15 mouse cellular contexts compared by ENCODE assay signal in genomic region chr2:168581207-168581854, GRCm38 (mm10). TPM values are rescaled to one million over a fixed set of nuclear protein-coding genes. Genes with fewer than 3 reads are reported as not detected.
DNase-seq lines count a peak whose midpoint lies in the region; ATAC-seq and TF ChIP-seq lines count a peak whose summit lies in the region.
"Had no signal": no experiment of that assay in that cellular context is flagged by ENCODE, and none has a peak within 500 bp of the region (broad histone marks: within the 10 kb centered on the region; RNA-seq: fewer than 3 reads in every experiment).

No protein-coding gene starts in this region.

- 37% methylated on average over 6 of the region's 6 CpGs for WGBS in heart, embryonic 10.5 days
- 35% methylated on average over 6 of the region's 6 CpGs for WGBS in kidney, postnatal 0 days
- 32% methylated on average over 6 of the region's 6 CpGs for WGBS in embryonic facial prominence, embryonic 14.5 days
- 13% methylated on average over 6 of the region's 6 CpGs for WGBS in limb, embryonic 14.5 days

- intact Hi-C loops in heart, postnatal 36 days (cut with DNase I): no loop called here

- TF ChIP-seq POLR2A in limb, embryonic 14.5 days (IDR thresholded peaks at IDR 0.05; ENCODE audit: borderline replicate concordance, extremely low read depth, insufficient read depth, insufficient read length): no peak

- no peaks in the 10 kb centered on the region for H3K36me3 ChIP-seq in heart, embryonic 10.5 days
- no peaks in the 10 kb centered on the region for H3K36me3 ChIP-seq in kidney, postnatal 0 days (ENCODE audit: insufficient read depth, low read length)
- H3K36me3 ChIP-seq in embryonic facial prominence, embryonic 14.5 days (ENCODE audit: control insufficient read depth, insufficient read depth, low read length): no peaks in the 10 kb centered on the region
- no peaks in the 10 kb centered on the region for H3K36me3 ChIP-seq in limb, embryonic 14.5 days (ENCODE audit: control insufficient read depth, insufficient read depth, low read length)
- H3K36me3 ChIP-seq: liver, embryonic 15.5 days; neural tube, embryonic 15.5 days had no signal

- no peak overlapping the region for H3K4me3 ChIP-seq in heart, embryonic 10.5 days
- no peak overlapping the region for H3K4me3 ChIP-seq in kidney, postnatal 0 days (replicated peaks; ENCODE audit: low read depth, low read length)
- no peak overlapping the region for H3K4me3 ChIP-seq in embryonic facial prominence, embryonic 14.5 days (ENCODE audit: low read depth, low read length)
- H3K4me3 ChIP-seq in limb, embryonic 14.5 days (replicated peaks; ENCODE audit: low read length): no peak overlapping the region
- H3K4me3 ChIP-seq: liver, embryonic 15.5 days; neural tube, embryonic 15.5 days had no signal

- H3K27me3 ChIP-seq in heart, embryonic 10.5 days (ENCODE audit: insufficient read depth, poor library complexity, severe bottlenecking): peaks cover 19% of the 10 kb centered on the region; the same call in 1 of the 2 replicates
- no peaks in the 10 kb centered on the region for H3K27me3 ChIP-seq in kidney, postnatal 0 days (ENCODE audit: insufficient read depth, low read length)
- no peaks in the 10 kb centered on the region for H3K27me3 ChIP-seq in embryonic facial prominence, embryonic 14.5 days (replicated peaks; ENCODE audit: control insufficient read depth, insufficient read depth, low read length)
- no peaks in the 10 kb centered on the region for H3K27me3 ChIP-seq in limb, embryonic 14.5 days (ENCODE audit: control insufficient read depth, insufficient read depth, low read length)

- ATAC-seq in kidney, postnatal 0 days (replicated peaks; ENCODE audit: low FRiP score, low read depth): no peak
- ATAC-seq in embryonic facial prominence, embryonic 14.5 days (ENCODE audit: low read depth): no peak
- ATAC-seq in limb, embryonic 14.5 days (ENCODE audit: low FRiP score, low read depth): peak; percentile 45
- ATAC-seq: hindbrain, embryonic 16.5 days had no signal

- no peaks in the 10 kb centered on the region for H3K9me3 ChIP-seq in heart, embryonic 10.5 days
- H3K9me3 ChIP-seq in kidney, postnatal 0 days (replicated peaks; ENCODE audit: low read length): no peaks in the 10 kb centered on the region
- no peaks in the 10 kb centered on the region for H3K9me3 ChIP-seq in embryonic facial prominence, embryonic 14.5 days (ENCODE audit: control insufficient read depth, low read length)
- H3K9me3 ChIP-seq in limb, embryonic 14.5 days (ENCODE audit: control insufficient read depth, low read length): no peaks in the 10 kb centered on the region
- H3K9me3 ChIP-seq: liver, embryonic 15.5 days; neural tube, embryonic 15.5 days had no signal

- peaks cover 82% of the 10 kb centered on the region for H3K4me1 ChIP-seq in heart, embryonic 10.5 days
- peaks cover 24% of the 10 kb centered on the region for H3K4me1 ChIP-seq in kidney, postnatal 0 days (replicated peaks; ENCODE audit: insufficient read depth, low read length)
- H3K4me1 ChIP-seq in embryonic facial prominence, embryonic 14.5 days (ENCODE audit: control insufficient read depth, insufficient read depth, low read length): peaks cover 36% of the 10 kb centered on the region
- peaks cover 52% of the 10 kb centered on the region for H3K4me1 ChIP-seq in limb, embryonic 14.5 days (ENCODE audit: control insufficient read depth, insufficient read depth, low read length)
- H3K4me1 ChIP-seq: liver, embryonic 15.5 days had no signal

- no peak for DNase-seq in heart, embryonic 10.5 days (ENCODE audit: low spot score)
- DNase-seq in heart, postnatal 36 days: no peak
- no peak for DNase-seq in kidney, postnatal 0 days (ENCODE audit: low spot score)
- DNase-seq in kidney, postnatal 10 days: no peak
- no peak for DNase-seq in embryonic facial prominence, embryonic 14.5 days (ENCODE audit: low spot score)
- no peak for DNase-seq in limb, embryonic 14.5 days (ENCODE audit: low spot score)
- DNase-seq in left cerebral cortex, adult 9 months (ENCODE audit: low spot score in 2 of 2): no peak
- no peak for DNase-seq in urinary bladder, adult 2 months (ENCODE audit: low spot score)
- DNase-seq: cerebellum, adult 2 months; kidney, postnatal 36 days; lung, postnatal 36 days had no signal

- no peak overlapping the region for H3K9ac ChIP-seq in kidney, postnatal 0 days (ENCODE audit: low read depth, low read length)
- no peak overlapping the region; the same call in 1 of the 2 replicates for H3K9ac ChIP-seq in embryonic facial prominence, embryonic 14.5 days (ENCODE audit: low read depth, low read length)
- no peak overlapping the region for H3K9ac ChIP-seq in limb, embryonic 14.5 days (ENCODE audit: low read depth, low read length, severe bottlenecking)
- H3K9ac ChIP-seq: liver, embryonic 15.5 days; neural tube, embryonic 15.5 days had no signal

- no peak for TF ChIP-seq CTCF in kidney, postnatal 0 days (IDR thresholded peaks at IDR 0.05; ENCODE audit: low read depth)

- no peak overlapping the region for H3K4me2 ChIP-seq in kidney, postnatal 0 days (ENCODE audit: low read length)
- peak overlapping the region; percentile 26; the same call in 1 of the 2 replicates for H3K4me2 ChIP-seq in embryonic facial prominence, embryonic 14.5 days (ENCODE audit: low read depth, low read length)
- peak overlapping the region; percentile 25; the same call in 1 of the 2 replicates for H3K4me2 ChIP-seq in limb, embryonic 14.5 days (replicated peaks; ENCODE audit: low read depth, low read length, severe bottlenecking)
- H3K4me2 ChIP-seq: liver, embryonic 15.5 days; neural tube, embryonic 15.5 days had no signal

- peak overlapping the region; percentile 65; the same call in 1 of the 2 replicates for H3K27ac ChIP-seq in heart, embryonic 10.5 days
- H3K27ac ChIP-seq in kidney, postnatal 0 days: peak overlapping the region; percentile 82
- peak overlapping the region; percentile 53 for H3K27ac ChIP-seq in embryonic facial prominence, embryonic 14.5 days (replicated peaks; ENCODE audit: low read depth, low read length)
- peak overlapping the region; percentile 67 for H3K27ac ChIP-seq in limb, embryonic 14.5 days (replicated peaks; ENCODE audit: low read depth, low read length)
- H3K27ac ChIP-seq: liver, embryonic 15.5 days; neural tube, embryonic 15.5 days had no signal

RNA-seq across cellular contexts. Expression of gene Nfatc2, which starts 20.1 kb away (rescaled TPM):
- polyA plus RNA-seq in heart, embryonic 10.5 days (2016; fragmentation: Nextera tagmentation; extraction: Ambion mirVana): 2.0 and 4.6 TPM in 2 replicates
- 10 to 100 TPM; 16.2 to 18.1 TPM for total RNA-seq in heart, postnatal 36 days (2021)
- 2.0 TPM in 2 replicates for polyA plus RNA-seq in kidney, postnatal 0 days (2015; fragmentation: Nextera tagmentation; extraction: Ambion mirVana)
- polyA plus RNA-seq in embryonic facial prominence, embryonic 14.5 days (2014; fragmentation: Nextera tagmentation; extraction: Ambion mirVana): 5.7 and 5.8 TPM in 2 replicates
- 9.4 and 11.4 TPM in 2 replicates for polyA plus RNA-seq in limb, embryonic 14.5 days (2012; rRNA removed)
- 8.8 and 9.0 TPM in 2 replicates for polyA plus RNA-seq in limb, embryonic 14.5 days (2014; fragmentation: Nextera tagmentation; extraction: Ambion mirVana)
- 2.4 and 4.9 TPM in 2 replicates for polyA plus RNA-seq in urinary bladder, adult 2 months (2012; rRNA removed)
- total RNA-seq: MEL had no signal
